Mouse (Mus musculus): ENCODE data around the gene Gatc. TPM values are rescaled to one million over a fixed set of nuclear protein-coding genes. Genes with fewer than 3 reads are reported as not detected.
"Not testable (repeated sequence)": the region's sequence is repeated elsewhere in the genome, so short reads cannot be mapped to it uniquely, and the experiment has no call there.

Gene Gatc
- polyA plus RNA-seq (2012; ENCODE audit: insufficient read depth, low replicate concordance) = 1.9 and 8.0 TPM in 2 replicates

DNA sequence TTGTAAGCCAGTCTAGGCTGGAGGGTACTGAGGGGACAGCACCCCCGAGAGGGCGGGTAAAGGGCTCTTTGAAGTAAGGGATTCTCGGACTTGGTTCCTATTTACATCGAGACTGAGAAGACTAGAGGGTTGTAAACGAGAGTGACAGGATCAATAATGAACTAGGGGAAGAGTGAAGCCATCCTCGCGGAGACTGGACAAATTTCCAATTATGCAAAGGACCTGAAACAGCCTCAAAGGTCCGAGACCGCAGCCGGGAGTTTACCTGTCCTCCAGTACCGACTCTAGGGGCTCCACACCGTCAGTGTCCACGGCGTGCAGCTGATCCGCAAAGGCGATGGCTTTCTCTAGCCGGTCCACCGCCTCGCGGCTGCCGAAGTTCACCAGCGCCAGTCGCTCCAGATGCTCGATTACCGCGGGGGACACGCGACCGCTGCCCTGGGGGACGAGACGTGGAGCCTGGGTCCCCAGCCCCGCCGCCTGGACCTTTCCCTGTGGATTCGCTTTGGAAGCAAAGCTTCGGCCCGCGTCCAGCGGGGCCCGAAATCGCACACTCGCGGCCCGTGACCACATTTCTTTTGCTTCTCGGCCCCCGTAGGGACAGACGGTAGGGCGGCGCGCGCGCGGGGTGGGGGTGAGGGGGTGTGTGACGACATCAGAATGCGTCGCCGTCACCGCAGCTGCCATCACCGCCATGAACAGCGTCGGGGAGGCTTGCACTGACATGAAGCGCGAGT, at the start of gene Gatc, which contains the start of gene Triap1:
Gene Gatc, minus strand, starts transcription at position 602 of the 737 bp plus-strand sequence.
Gene Triap1, plus strand, starts transcription at position 649 of the 737 bp plus-strand sequence.
- H3K4me1 ChIP-seq = peaks cover 54% of the 10 kb centered on the region
- H3K9me3 ChIP-seq = no peaks in the 10 kb centered on the region
- peak within 1 kb of the TSS; percentile 94 for H3K4me3 ChIP-seq (replicated peaks)
- peaks cover 63% of the 10 kb centered on the region for H3K36me3 ChIP-seq (replicated peaks; ENCODE audit: low read length)
- no peaks in the 10 kb centered on the region for H3K27me3 ChIP-seq (replicated peaks)
- TF ChIP-seq GATA1 (IDR thresholded peaks at IDR 0.05; ENCODE audit: borderline replicate concordance, low read length) = no peak
- no peak for TF ChIP-seq FLI1 (IDR thresholded peaks at IDR 0.05; ENCODE audit: low read length)

- H3K4me3 ChIP-seq (replicated peaks); H3K4me1 ChIP-seq; H3K9me3 ChIP-seq; H3K36me3 ChIP-seq (replicated peaks; ENCODE audit: low read length): not testable (repeated sequence)
- H3K27me3 ChIP-seq (replicated peaks) = peaks cover 26% of the 10 kb centered on the region
These were observed 37.9 kb upstream of the Gatc start for GRCm38 (mm10) chr5:115378882-115379281.

GRCm38 (mm10) chr5:115375436-115375835, 34.5 kb upstream of the Gatc start:
- Histone ChIP-seq H3K27me3 (replicated peaks) (peaks cover 48% of the 10 kb centered on the region), H3K9me3 (peaks cover 3% of the 10 kb centered on the region), H3K4me1 (no peaks in the 10 kb centered on the region), H3K36me3 (replicated peaks; ENCODE audit: low read length) (no peaks in the 10 kb centered on the region), H3K4me3 (replicated peaks) (no peak overlapping the region)
- TF ChIP-seq GATA1 (IDR thresholded peaks at IDR 0.05; ENCODE audit: borderline replicate concordance, low read length) (no peak), FLI1 (IDR thresholded peaks at IDR 0.05; ENCODE audit: low read length) (no peak)

DNA sequence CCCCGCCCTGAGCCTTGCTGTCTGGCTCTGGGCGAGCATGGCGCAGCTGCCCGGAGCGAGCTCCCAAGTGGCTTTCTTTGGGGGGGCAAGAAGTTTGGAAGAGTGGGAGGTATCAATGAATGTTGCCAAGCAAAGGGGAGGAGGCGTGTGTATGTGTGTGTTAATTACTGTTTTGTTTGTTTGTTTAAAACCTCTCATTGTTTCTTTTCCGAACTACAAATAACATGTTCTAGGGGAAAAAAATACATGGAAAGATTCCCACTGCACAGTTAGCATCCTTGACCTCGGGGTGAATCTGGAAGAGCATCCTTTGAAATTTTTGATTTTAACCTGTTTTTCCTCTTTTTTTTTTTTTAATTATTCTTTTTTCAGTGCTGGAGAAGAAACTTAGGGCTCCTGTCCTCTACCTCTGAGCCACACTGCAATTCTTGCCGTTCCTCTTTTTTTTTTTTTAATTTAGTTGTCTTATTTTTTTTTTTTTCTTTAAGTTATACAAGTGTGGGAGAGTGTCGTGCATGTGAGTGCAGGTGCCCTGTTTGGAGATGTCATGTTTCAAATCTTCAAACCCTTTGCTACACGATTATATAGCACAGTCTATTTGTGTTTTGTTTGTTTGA, 33.3 kb upstream of the Gatc start:
- Histone ChIP-seq H3K4me3 (replicated peaks) (no peak overlapping the region), H3K4me1 (no peaks in the 10 kb centered on the region), H3K27me3 (replicated peaks) (peaks cover 49% of the 10 kb centered on the region), H3K36me3 (replicated peaks; ENCODE audit: low read length) (no peaks in the 10 kb centered on the region), H3K9me3 (peaks cover 3% of the 10 kb centered on the region)
- TF ChIP-seq FLI1 (IDR thresholded peaks at IDR 0.05; ENCODE audit: low read length) (no peak), GATA1 (IDR thresholded peaks at IDR 0.05; ENCODE audit: borderline replicate concordance, low read length) (no peak)

DNA sequence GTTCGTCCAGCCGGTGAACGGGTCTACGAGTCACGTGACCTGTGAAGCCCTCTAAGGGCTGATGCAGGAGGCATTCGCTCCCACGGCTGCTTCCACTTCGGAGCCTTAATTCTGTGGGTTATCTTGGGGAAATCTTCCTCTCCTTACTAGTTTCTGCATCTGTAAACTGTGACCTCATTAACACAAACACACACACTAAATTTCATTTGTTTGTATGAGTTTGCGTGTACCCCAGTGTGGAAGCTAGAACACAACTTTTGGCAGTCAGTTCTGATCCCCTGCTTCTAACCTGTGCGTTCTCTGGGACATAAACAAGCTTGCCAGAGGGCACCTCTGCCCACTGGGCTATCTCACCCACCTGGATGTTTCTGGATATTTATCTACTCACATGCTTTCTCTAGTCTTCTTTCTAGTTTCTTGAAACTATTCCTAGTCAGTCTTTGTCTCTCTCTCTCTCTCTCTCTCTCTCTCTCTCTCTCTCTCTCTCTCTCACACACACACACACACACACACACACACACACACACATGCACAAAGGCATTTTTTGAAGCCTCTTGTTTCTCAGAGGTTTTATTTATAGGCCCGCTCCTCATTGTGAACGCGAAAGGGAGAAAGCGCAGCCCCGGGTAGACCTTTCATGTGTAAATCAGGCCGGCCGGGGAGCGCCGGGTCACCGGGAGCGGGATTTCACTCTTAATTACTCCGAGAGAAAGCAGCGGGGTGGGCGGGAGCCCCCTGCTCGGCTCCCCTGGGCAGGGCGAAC, 32.6 kb upstream of the Gatc start:
- no peaks in the 10 kb centered on the region for H3K4me1 ChIP-seq
- no peaks in the 10 kb centered on the region for H3K36me3 ChIP-seq (replicated peaks; ENCODE audit: low read length)
- H3K4me3 ChIP-seq (replicated peaks) = no peak overlapping the region
- H3K27me3 ChIP-seq (replicated peaks) = peaks cover 51% of the 10 kb centered on the region
- H3K9me3 ChIP-seq = peaks cover 3% of the 10 kb centered on the region
- TF ChIP-seq GATA1 (IDR thresholded peaks at IDR 0.05; ENCODE audit: borderline replicate concordance, low read length) (no peak), FLI1 (IDR thresholded peaks at IDR 0.05; ENCODE audit: low read length) (no peak)

DNA sequence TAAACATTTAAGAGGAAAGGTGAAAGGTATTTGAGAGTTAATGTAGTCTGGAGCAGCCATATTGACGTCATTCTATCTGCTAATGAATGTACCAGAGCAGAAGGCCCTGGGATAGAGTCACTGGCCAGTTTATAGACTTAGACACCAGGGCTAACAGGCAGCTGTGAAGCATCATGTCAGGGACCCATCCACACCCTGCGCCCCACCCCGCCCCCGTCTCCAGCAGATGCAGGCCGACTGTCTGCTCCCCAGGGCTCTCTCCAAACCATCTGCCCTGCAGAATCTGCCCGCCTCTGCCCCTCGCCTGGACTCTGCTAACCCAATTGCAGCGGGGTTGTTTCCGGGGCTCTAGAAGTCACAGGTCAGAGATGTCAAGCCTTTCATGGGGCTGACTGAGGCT, 30.8 kb upstream of the Gatc start:
- Histone ChIP-seq H3K36me3 (replicated peaks; ENCODE audit: low read length) (no peaks in the 10 kb centered on the region), H3K9me3 (peaks cover 3% of the 10 kb centered on the region), H3K27me3 (replicated peaks) (peaks cover 58% of the 10 kb centered on the region), H3K4me3 (replicated peaks) (no peak overlapping the region), H3K4me1 (no peaks in the 10 kb centered on the region)
- TF ChIP-seq GATA1 (IDR thresholded peaks at IDR 0.05; ENCODE audit: borderline replicate concordance, low read length) (no peak), FLI1 (IDR thresholded peaks at IDR 0.05; ENCODE audit: low read length) (no peak)

DNA sequence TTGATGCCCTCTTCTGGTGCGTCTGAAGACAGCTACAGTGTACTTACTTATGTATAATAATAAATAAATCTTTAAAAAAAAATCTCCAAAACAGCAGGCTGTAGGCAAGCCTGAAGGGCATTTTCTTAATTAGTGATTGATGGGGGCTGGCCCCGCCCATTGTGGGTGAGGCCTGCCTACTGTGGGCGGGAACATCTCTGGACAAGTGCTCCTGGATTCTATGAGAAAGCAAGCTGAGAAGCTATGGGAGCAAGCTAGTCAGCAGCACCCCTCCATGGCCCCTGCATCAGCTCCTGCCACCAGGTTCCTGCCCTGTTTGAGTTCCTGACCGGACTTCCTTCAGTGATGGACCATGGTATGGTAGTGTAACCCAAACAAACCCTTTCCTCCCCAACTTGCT, 23.8 kb upstream of the Gatc start:
- H3K4me1 ChIP-seq = peaks cover 4% of the 10 kb centered on the region
- H3K36me3 ChIP-seq (replicated peaks; ENCODE audit: low read length) = no peaks in the 10 kb centered on the region
- TF ChIP-seq GATA1 (IDR thresholded peaks at IDR 0.05; ENCODE audit: borderline replicate concordance, low read length) = no peak
- TF ChIP-seq FLI1 (IDR thresholded peaks at IDR 0.05; ENCODE audit: low read length) = no peak
- peaks cover 43% of the 10 kb centered on the region for H3K27me3 ChIP-seq (replicated peaks)
- H3K9me3 ChIP-seq = peaks cover 3% of the 10 kb centered on the region; the same call in 1 of the 2 replicates
- H3K4me3 ChIP-seq (replicated peaks) = no peak overlapping the region

- TF ChIP-seq FLI1 (IDR thresholded peaks at IDR 0.05; ENCODE audit: low read length) (no peak), GATA1 (IDR thresholded peaks at IDR 0.05; ENCODE audit: borderline replicate concordance, low read length) (no peak)
- H3K36me3 ChIP-seq (replicated peaks; ENCODE audit: low read length) = no peaks in the 10 kb centered on the region
- H3K4me3 ChIP-seq (replicated peaks) = no peak overlapping the region
- peaks cover 34% of the 10 kb centered on the region for H3K27me3 ChIP-seq (replicated peaks)
- peaks cover 3% of the 10 kb centered on the region; the same call in 1 of the 2 replicates for H3K9me3 ChIP-seq
- peaks cover 15% of the 10 kb centered on the region for H3K4me1 ChIP-seq
These were observed 22.1 kb upstream of the Gatc start for GRCm38 (mm10) chr5:115362819-115363714.

DNA sequence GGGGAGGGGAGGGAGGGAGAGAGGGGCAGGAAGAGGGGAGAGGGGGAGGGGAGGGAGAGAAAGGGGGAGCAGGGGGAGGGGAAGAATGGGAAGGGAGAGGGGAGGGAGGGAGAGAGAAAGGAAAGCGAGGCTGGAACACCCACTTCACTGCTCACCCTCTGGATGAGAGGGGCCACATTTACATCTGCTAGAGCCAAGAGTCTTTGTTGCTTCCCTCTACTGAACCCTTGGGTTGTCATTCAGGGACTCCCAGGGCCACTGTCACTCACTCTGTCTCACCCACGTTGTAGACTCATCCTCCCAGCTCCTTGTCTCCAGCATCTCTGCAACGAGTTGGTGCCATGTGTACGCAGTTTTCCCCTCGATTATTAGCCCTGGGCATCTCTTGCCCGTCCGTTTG, 21.2 kb upstream of the Gatc start:
- Histone ChIP-seq H3K9me3 (peaks cover 3% of the 10 kb centered on the region; the same call in 1 of the 2 replicates), H3K4me1 (peaks cover 15% of the 10 kb centered on the region), H3K27me3 (replicated peaks) (peaks cover 35% of the 10 kb centered on the region), H3K36me3 (replicated peaks; ENCODE audit: low read length) (no peaks in the 10 kb centered on the region), H3K4me3 (replicated peaks) (no peak overlapping the region)
- no peak for TF ChIP-seq GATA1 (IDR thresholded peaks at IDR 0.05; ENCODE audit: borderline replicate concordance, low read length)
- no peak for TF ChIP-seq FLI1 (IDR thresholded peaks at IDR 0.05; ENCODE audit: low read length)
